Comparison of ENCODE assay signal across 9 mouse cellular contexts in genomic region chr3:96277428-96277799, GRCm38 (mm10). TPM values are rescaled to one million over a fixed set of nuclear protein-coding genes. Genes with fewer than 3 reads are reported as not detected.
DNase-seq lines count a peak whose midpoint lies in the region; ATAC-seq lines count a peak whose summit lies in the region.
"Had no signal": no experiment of that assay in that cellular context is flagged by ENCODE, and none has a peak within 500 bp of the region (broad histone marks: within the 10 kb centered on the region; RNA-seq: fewer than 3 reads in every experiment).

No protein-coding gene starts in this region.

- no peaks in the 10 kb centered on the region for H3K27me3 ChIP-seq in liver, embryonic 11.5 days (replicated peaks; ENCODE audit: control insufficient read depth, insufficient read depth, low read length)
- H3K27me3 ChIP-seq: Patski had no signal

- ATAC-seq in hematopoietic stem cell, adult 5-6 weeks (replicated peaks in 1 of 2; ENCODE audit: insufficient read depth in 1 of 2, low FRiP score in 2 of 2, low TSS enrichment in 1 of 2, low read depth in 1 of 2, poor library complexity in 2 of 2, severe bottlenecking in 2 of 2) = peak; percentile 26 to 47; a peak in 2 of 4 replicates
- peak; percentile 78 for ATAC-seq in liver, embryonic 11.5 days (replicated peaks; ENCODE audit: low FRiP score)

- WGBS in liver, embryonic 11.5 days = 15% methylated on average over 8 of the region's 8 CpGs

- H3K4me3 ChIP-seq in liver, embryonic 11.5 days (ENCODE audit: low read depth, low read length) = peak overlapping the region; percentile 58

- peak; percentile 43 for DNase-seq in adrenal gland, postnatal 14 days
- DNase-seq in adrenal gland, adult (ENCODE audit: inconsistent age in 2 of 2, low spot score in 1 of 2) = no peak
- peak; percentile 85 for DNase-seq in A20 (ENCODE audit: low read depth, low spot score)
- DNase-seq in embryo, embryonic 10.5 days (ENCODE audit: low spot score) = peak; percentile 82
- DNase-seq in liver, embryonic 11.5 days (ENCODE audit: low spot score) = no peak
- DNase-seq in natural killer cell, adult 2 months (ENCODE audit: low spot score in 2 of 2) = peak; percentile 30 to 71
- DNase-seq in thymus, postnatal 10 days (ENCODE audit: low spot score in 2 of 2) = peak; percentile 80 to 88

- H3K4me1 ChIP-seq in liver, embryonic 11.5 days (replicated peaks; ENCODE audit: control insufficient read depth, insufficient read depth, low read length) = peaks cover 9% of the 10 kb centered on the region

- peak overlapping the region; percentile 94 for H3K4me2 ChIP-seq in liver, embryonic 11.5 days

- H3K9me3 ChIP-seq in liver, embryonic 11.5 days (ENCODE audit: control insufficient read depth, low read length) = no peaks in the 10 kb centered on the region

- no peaks in the 10 kb centered on the region for H3K36me3 ChIP-seq in liver, embryonic 11.5 days (ENCODE audit: control insufficient read depth, insufficient read depth, low read length)

- peak overlapping the region; percentile 74 for H3K27ac ChIP-seq in liver, embryonic 11.5 days (ENCODE audit: low read depth, low read length)

- peak overlapping the region; percentile 72 for H3K9ac ChIP-seq in liver, embryonic 11.5 days (ENCODE audit: low read depth, low read length)

RNA-seq across cellular contexts. Expression of gene Hist2h2bb, which starts 7.9 kb away (rescaled TPM):
- 370 and 432 TPM in 2 replicates for total RNA-seq in adrenal gland, postnatal 14 days (2021)
- total RNA-seq in hematopoietic stem cell, adult 5-6 weeks (2017) = 3,457 and 7,416 TPM in 2 replicates
- 15.1 and 18.9 TPM in 2 replicates for polyA plus RNA-seq in liver, embryonic 11.5 days (2014; fragmentation: Nextera tagmentation; extraction: Ambion mirVana)

RNA-seq across cellular contexts. Expression of gene Hist2h3b, which starts 9.0 kb away (rescaled TPM):
- total RNA-seq in adrenal gland, postnatal 14 days (2021) = 357 and 406 TPM in 2 replicates
- 222 and 285 TPM in 2 replicates for total RNA-seq in hematopoietic stem cell, adult 5-6 weeks (2017)
- polyA plus RNA-seq in liver, embryonic 11.5 days (2014; fragmentation: Nextera tagmentation; extraction: Ambion mirVana) = 45.6 and 60.2 TPM in 2 replicates

RNA-seq across cellular contexts. Expression of gene Hist2h4, which starts 14.3 kb away (rescaled TPM):
- 54.1 and 56.9 TPM in 2 replicates for total RNA-seq in adrenal gland, postnatal 14 days (2021)
- 44.6 and 53.3 TPM in 2 replicates for total RNA-seq in hematopoietic stem cell, adult 5-6 weeks (2017)
- polyA plus RNA-seq in liver, embryonic 11.5 days (2014; fragmentation: Nextera tagmentation; extraction: Ambion mirVana) = 3.5 and 5.0 TPM in 2 replicates

RNA-seq across cellular contexts. Expression of gene Fcgr1, which starts 16.4 kb away (rescaled TPM):
- total RNA-seq in adrenal gland, postnatal 14 days (2021) = 0.56 and 1.3 TPM in 2 replicates
- total RNA-seq in hematopoietic stem cell, adult 5-6 weeks (2017) = 1.7 and 4.9 TPM in 2 replicates
- 4.1 TPM in 2 replicates for polyA plus RNA-seq in liver, embryonic 11.5 days (2014; fragmentation: Nextera tagmentation; extraction: Ambion mirVana)

RNA-seq across cellular contexts. Expression of gene Hist2h3c1, which starts 30.9 kb away (rescaled TPM):
- 3.1 and 3.8 TPM in 2 replicates for total RNA-seq in adrenal gland, postnatal 14 days (2021)
- 3.7 TPM in 1 of 2 replicates, not detected in the other for total RNA-seq in hematopoietic stem cell, adult 5-6 weeks (2017)
- polyA plus RNA-seq in liver, embryonic 11.5 days (2014; fragmentation: Nextera tagmentation; extraction: Ambion mirVana) = 0.93 and 1.5 TPM in 2 replicates
- polyA plus RNA-seq: Patski had no signal

Comparison
In these comparisons a context has a peak if more than half of its experiments do, and no peak if none do; other contexts are left out.
1. DNase-seq: peak in adrenal gland, postnatal 14 days (single experiment), A20 (single experiment), embryo, embryonic 10.5 days (single experiment), natural killer cell, adult 2 months (2 of 2) and thymus, postnatal 10 days (2 of 2); none in adrenal gland, adult (0 of 2) and liver, embryonic 11.5 days (single experiment).